Mouse (Mus musculus): ENCODE measurements around the gene 4930590J08Rik.

4930590J08Rik gene

DNA sequence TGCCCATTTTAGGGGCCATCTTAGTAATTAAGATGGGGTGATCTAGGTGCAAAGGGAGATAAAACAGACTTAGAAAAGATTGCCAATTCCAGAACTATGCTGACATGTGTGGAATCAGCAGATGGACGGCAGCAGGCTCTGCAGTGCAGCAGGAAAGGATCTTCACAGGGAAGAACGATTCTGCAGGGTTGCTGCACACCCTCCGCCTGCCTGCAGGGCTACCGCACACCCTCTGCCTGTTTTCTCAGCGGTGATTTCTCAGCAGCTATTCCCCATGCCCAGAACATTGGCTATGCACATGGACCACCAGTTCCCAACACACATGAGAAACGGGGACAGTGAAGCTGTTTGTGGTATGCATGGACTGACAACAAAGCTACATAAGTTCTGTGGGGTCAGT, 63.4 kb downstream of the 4930590J08Rik start:
- DNase-seq: no peak

DNA sequence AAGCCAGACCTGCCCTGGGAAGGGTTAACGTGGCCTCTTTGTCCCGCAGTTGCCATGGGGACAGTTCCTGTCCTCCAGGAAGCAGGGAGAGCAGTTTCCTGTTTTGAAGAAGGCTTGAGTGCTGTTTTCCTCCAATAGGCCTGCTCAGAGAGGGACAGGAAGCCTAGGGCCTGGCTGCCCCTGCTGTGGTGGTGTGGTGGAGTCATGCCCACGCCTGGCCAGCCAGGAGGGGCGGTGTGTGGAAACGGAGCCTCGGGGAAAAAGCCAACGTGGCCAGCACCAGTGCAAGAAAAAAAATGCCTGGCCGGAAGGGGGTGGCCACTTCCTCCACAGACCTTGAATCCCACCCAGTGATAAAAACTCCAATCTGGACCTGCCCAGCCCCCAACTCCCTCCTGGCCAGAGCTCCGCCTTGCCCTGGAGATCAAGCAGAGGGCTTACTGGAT, 69.6 kb downstream of the 4930590J08Rik start:
- peak; percentile 81 for DNase-seq

DNA sequence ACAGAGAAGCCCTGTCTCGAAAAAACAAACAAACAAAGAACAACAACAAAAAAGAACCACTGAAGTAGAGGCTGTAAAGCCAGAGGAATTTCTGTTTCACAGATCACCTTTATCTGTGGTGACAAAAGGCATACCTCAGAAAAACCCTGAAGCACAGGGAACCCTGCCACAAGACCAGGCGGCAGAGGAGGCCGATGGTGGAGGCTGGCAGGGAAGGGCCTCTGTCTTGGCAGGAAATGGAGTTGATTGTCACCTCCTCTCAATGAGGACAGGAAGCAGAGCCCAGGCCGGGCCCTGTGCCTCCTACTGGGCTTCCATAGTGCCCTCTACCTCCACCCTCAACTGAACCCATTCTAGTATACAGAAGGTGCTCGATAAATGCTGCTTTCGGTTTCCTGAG, 71.4 kb downstream of the 4930590J08Rik start:
- no peak for DNase-seq

GRCm38 (mm10) chr6:91978371-91979300, 76.0 kb downstream of the 4930590J08Rik start, which contains the start of gene Fgd5:
Gene Fgd5 (plus strand): TSS chr6:91978878.
- DNase-seq: no peak

DNA sequence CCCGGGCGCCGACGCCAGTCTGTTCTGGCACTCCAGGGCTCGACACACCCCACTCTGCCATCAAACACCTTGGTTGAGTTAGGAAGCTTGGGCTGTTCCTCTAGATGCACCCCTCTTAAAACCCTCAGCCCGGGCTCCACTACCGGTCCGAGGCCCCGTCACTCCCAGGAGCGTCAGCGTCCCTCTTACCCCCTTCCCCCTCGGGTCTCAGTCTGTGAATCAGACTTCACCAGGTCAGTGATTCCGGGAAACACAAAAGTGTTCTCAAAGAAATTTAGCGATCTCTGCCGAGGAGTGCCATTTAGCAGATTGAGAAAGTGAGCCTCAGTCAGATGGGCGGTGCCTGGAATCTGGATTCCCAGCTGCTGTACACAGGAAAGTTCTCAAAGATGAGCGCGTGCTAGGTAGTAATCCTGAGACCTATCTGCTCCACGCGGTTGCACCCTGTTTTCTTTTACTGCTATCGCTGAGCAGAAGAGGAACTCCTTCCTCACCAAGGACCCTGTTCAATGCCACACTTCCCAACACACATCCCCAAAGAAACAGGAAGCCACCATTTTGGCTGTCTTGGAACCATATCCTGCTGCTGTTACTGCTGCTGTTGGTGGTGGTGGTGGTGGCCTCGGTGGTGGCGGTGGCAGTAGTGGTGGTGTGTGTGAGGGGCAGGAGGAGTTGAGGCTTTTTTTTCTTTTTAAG, 76.8 kb downstream of the 4930590J08Rik start:
- DNase-seq: no peak

DNA sequence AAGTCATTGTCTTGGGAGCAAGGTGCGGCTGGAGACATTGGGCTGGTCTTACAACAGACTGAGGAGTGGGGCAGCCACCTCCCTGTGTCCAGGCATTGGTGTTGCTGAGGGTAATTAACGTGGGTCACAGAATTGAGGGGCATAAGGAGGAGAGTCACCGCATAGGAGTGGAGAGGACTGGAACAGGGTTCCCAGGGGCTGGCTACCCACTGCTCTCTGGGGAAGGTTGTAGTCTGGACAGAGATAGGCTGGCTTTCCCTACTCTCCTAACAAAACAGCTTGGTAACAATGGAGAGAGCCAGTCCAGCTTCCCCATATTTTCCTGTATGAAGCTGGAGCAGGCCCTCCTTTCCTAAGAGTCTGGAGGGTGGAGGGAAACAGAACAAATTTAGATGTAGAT, 77.4 kb downstream of the 4930590J08Rik start:
- DNase-seq: no peak

DNA sequence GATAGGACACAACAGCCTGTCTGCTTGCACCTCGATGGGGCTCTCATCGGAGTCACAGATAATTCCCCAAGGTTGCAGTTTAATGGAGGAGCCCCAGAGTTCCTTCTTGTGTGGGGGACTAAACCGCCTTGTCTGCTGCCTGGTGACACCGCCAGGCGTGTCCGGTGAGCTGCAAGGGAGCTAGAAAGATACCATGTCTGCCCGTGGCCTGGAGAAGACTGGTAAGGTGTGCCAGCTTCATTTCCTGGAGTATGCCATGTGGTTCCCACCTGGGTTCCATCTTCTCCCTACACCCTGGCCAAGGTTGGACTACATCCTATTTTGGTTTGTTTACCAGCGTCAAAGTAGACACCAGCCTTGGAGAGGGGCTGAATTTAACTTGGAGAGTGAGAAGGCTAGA, 87.5 kb downstream of the 4930590J08Rik start:
- DNase-seq: no peak

DNA sequence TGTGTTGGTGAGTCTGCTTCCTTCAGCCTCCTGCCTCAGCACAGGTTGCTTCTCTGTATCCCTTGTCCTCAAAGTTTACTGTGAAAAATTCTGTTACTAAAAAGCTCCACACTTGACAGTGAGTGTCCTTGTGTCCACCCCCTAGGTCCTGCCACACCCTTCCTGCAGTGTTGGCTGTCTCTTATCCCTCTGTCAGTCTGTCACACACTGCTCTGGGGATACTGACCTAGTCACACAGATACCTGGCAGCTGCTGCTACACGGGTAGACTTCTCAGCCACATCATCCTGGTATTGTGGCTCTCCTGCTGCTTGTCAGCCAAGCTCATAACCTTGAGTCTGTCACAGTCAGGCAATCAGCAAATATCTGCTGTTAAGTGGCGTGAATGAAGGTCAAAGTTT, 90.2 kb downstream of the 4930590J08Rik start:
- no peak for DNase-seq

GRCm38 (mm10) chr6:91993795-91994505, 91.3 kb downstream of the 4930590J08Rik start:
- no peak for DNase-seq

GRCm38 (mm10) chr6:91996072-91996471, 93.5 kb downstream of the 4930590J08Rik start:
- DNase-seq: no peak

Data from kidney, adult 9 months (tissue).